Mouse (Mus musculus): Measurements from ENCODE around the gene Amacr.

DNA sequence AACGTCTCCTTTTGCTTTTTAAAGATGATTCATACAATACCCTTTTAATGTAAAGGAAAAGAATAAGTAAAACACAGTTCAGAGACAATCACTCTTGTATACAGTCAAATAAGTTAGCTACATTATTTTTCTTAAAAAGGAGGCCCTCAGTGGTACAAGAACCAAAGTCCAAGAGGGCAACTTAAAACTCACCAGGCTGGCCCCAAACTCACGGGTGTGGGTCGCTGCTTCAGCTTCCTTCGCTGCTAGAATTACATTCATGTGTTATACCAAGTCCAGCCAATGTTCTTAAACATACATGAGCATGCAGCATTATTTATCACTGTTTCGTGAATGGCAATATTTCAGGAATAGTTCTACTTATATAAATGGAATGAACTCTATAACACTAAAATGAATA, 10.8 kb upstream of the Amacr start:
- TF ChIP-seq CTCF (IDR thresholded peaks at IDR 0.05; ENCODE audit: borderline replicate concordance, extremely low read depth, insufficient read depth, insufficient read length), result no peak
- TF ChIP-seq POLR2A (IDR thresholded peaks at IDR 0.05; ENCODE audit: borderline replicate concordance, extremely low read depth, insufficient read depth, insufficient read length, poor library complexity, severe bottlenecking), result no peak
